Mouse (Mus musculus): Measurements from ENCODE around the gene Tns3. TPM values are rescaled to one million over a fixed set of nuclear protein-coding genes. Genes with fewer than 3 reads are reported as not detected.
A peak's percentile ranks its signal among the peaks of the same experiment; 100 is the strongest.

Tns3 gene
- polyA plus RNA-seq, 1 experiment from 2014 or later, result 11.0 TPM

- WGBS (ENCODE audit: insufficient replicate concordance), result 47% methylated on average over 7 of the region's 7 CpGs
- Histone ChIP-seq H3K4me1 (ENCODE audit: control insufficient read depth, insufficient read depth, low read length) (peaks cover 13% of the 10 kb centered on the region), H3K36me3 (ENCODE audit: control insufficient read depth, insufficient read depth, low read length) (no peaks in the 10 kb centered on the region), H3K27ac (ENCODE audit: low read depth, low read length) (peak overlapping the region; percentile 60; the same call in 1 of the 2 replicates), H3K9me3 (replicated peaks; ENCODE audit: control insufficient read depth, low read length) (no peaks in the 10 kb centered on the region), H3K27me3 (ENCODE audit: control insufficient read depth, insufficient read depth, low read length) (no peaks in the 10 kb centered on the region), H3K9ac (ENCODE audit: low read depth, low read length) (no peak overlapping the region), H3K4me2 (no peak overlapping the region), H3K4me3 (ENCODE audit: low read depth, low read length) (no peak overlapping the region)
- ATAC-seq (replicated peaks; ENCODE audit: insufficient number of reproducible peaks, low FRiP score, low TSS enrichment), result no peak
Observed at GRCm38 (mm10) chr11:8513359-8514253, 150.7 kb downstream of the Tns3 start.

GRCm38 (mm10) chr11:8510294-8510693, 154.0 kb downstream of the Tns3 start:
- Histone ChIP-seq H3K9ac (ENCODE audit: low read depth, low read length) (no peak overlapping the region), H3K4me3 (ENCODE audit: low read depth, low read length) (no peak overlapping the region), H3K4me1 (ENCODE audit: control insufficient read depth, insufficient read depth, low read length) (peaks cover 13% of the 10 kb centered on the region), H3K36me3 (ENCODE audit: control insufficient read depth, insufficient read depth, low read length) (no peaks in the 10 kb centered on the region), H3K27me3 (ENCODE audit: control insufficient read depth, insufficient read depth, low read length) (no peaks in the 10 kb centered on the region), H3K9me3 (replicated peaks; ENCODE audit: control insufficient read depth, low read length) (no peaks in the 10 kb centered on the region), H3K27ac (ENCODE audit: low read depth, low read length) (no peak overlapping the region), H3K4me2 (no peak overlapping the region)
- ATAC-seq (replicated peaks; ENCODE audit: insufficient number of reproducible peaks, low FRiP score, low TSS enrichment), result no peak
- WGBS (ENCODE audit: insufficient replicate concordance), result 84% methylated on average over 2 of the region's 2 CpGs

GRCm38 (mm10) chr11:8509614-8510013, 154.7 kb downstream of the Tns3 start:
- no peak overlapping the region for H3K4me2 ChIP-seq
- H3K27ac ChIP-seq (ENCODE audit: low read depth, low read length), result no peak overlapping the region
- peaks cover 13% of the 10 kb centered on the region for H3K4me1 ChIP-seq (ENCODE audit: control insufficient read depth, insufficient read depth, low read length)
- H3K9ac ChIP-seq (ENCODE audit: low read depth, low read length), result no peak overlapping the region
- 76% methylated on average over 7 of the region's 7 CpGs for WGBS (ENCODE audit: insufficient replicate concordance)
- H3K4me3 ChIP-seq (ENCODE audit: low read depth, low read length), result no peak overlapping the region
- 0 out of 2 replicates have a peak, but pooled peaks have one; percentile 25 for ATAC-seq (replicated peaks; ENCODE audit: insufficient number of reproducible peaks, low FRiP score, low TSS enrichment)
- H3K9me3 ChIP-seq (replicated peaks; ENCODE audit: control insufficient read depth, low read length), result no peaks in the 10 kb centered on the region
- no peaks in the 10 kb centered on the region for H3K27me3 ChIP-seq (ENCODE audit: control insufficient read depth, insufficient read depth, low read length)
- H3K36me3 ChIP-seq (ENCODE audit: control insufficient read depth, insufficient read depth, low read length), result no peaks in the 10 kb centered on the region

GRCm38 (mm10) chr11:8503735-8504134, 160.6 kb downstream of the Tns3 start:
- no peak for ATAC-seq (replicated peaks; ENCODE audit: insufficient number of reproducible peaks, low FRiP score, low TSS enrichment)
- WGBS (ENCODE audit: insufficient replicate concordance), result 32% methylated on average over 11 of the region's 11 CpGs
- Histone ChIP-seq H3K9ac (ENCODE audit: low read depth, low read length) (no peak overlapping the region), H3K4me2 (no peak overlapping the region), H3K36me3 (ENCODE audit: control insufficient read depth, insufficient read depth, low read length) (no peaks in the 10 kb centered on the region), H3K27me3 (ENCODE audit: control insufficient read depth, insufficient read depth, low read length) (no peaks in the 10 kb centered on the region), H3K27ac (ENCODE audit: low read depth, low read length) (no peak overlapping the region), H3K9me3 (replicated peaks; ENCODE audit: control insufficient read depth, low read length) (no peaks in the 10 kb centered on the region), H3K4me3 (ENCODE audit: low read depth, low read length) (no peak overlapping the region), H3K4me1 (ENCODE audit: control insufficient read depth, insufficient read depth, low read length) (peaks cover 24% of the 10 kb centered on the region)

GRCm38 (mm10) chr11:8500855-8501254, 163.5 kb downstream of the Tns3 start:
- no peak overlapping the region for H3K9ac ChIP-seq (ENCODE audit: low read depth, low read length)
- peaks cover 43% of the 10 kb centered on the region for H3K4me1 ChIP-seq (ENCODE audit: control insufficient read depth, insufficient read depth, low read length)
- no peaks in the 10 kb centered on the region for H3K27me3 ChIP-seq (ENCODE audit: control insufficient read depth, insufficient read depth, low read length)
- H3K4me2 ChIP-seq, result peak overlapping the region; percentile 22
- no peak for ATAC-seq (replicated peaks; ENCODE audit: insufficient number of reproducible peaks, low FRiP score, low TSS enrichment)
- no peak overlapping the region for H3K4me3 ChIP-seq (ENCODE audit: low read depth, low read length)
- no peaks in the 10 kb centered on the region for H3K9me3 ChIP-seq (replicated peaks; ENCODE audit: control insufficient read depth, low read length)
- H3K27ac ChIP-seq (ENCODE audit: low read depth, low read length), result peak overlapping the region; percentile 50; the same call in 1 of the 2 replicates
- 32% methylated on average over 6 of the region's 6 CpGs for WGBS (ENCODE audit: insufficient replicate concordance)
- no peaks in the 10 kb centered on the region for H3K36me3 ChIP-seq (ENCODE audit: control insufficient read depth, insufficient read depth, low read length)

- ATAC-seq (replicated peaks; ENCODE audit: insufficient number of reproducible peaks, low FRiP score, low TSS enrichment), result no peak
- 85% methylated on average over 6 of the region's 6 CpGs for WGBS (ENCODE audit: insufficient replicate concordance)
- H3K4me1 ChIP-seq (ENCODE audit: control insufficient read depth, insufficient read depth, low read length), result peaks cover 42% of the 10 kb centered on the region
- H3K4me3 ChIP-seq (ENCODE audit: low read depth, low read length), result no peak overlapping the region
- no peaks in the 10 kb centered on the region for H3K9me3 ChIP-seq (replicated peaks; ENCODE audit: control insufficient read depth, low read length)
- H3K4me2 ChIP-seq, result no peak overlapping the region
- H3K9ac ChIP-seq (ENCODE audit: low read depth, low read length), result no peak overlapping the region
- H3K36me3 ChIP-seq (ENCODE audit: control insufficient read depth, insufficient read depth, low read length), result no peaks in the 10 kb centered on the region
- no peaks in the 10 kb centered on the region for H3K27me3 ChIP-seq (ENCODE audit: control insufficient read depth, insufficient read depth, low read length)
- no peak overlapping the region for H3K27ac ChIP-seq (ENCODE audit: low read depth, low read length)
Observed at GRCm38 (mm10) chr11:8497136-8497535, 167.2 kb downstream of the Tns3 start.

- 52% methylated on average over 5 of the region's 5 CpGs for WGBS (ENCODE audit: insufficient replicate concordance)
- Histone ChIP-seq H3K27me3 (ENCODE audit: control insufficient read depth, insufficient read depth, low read length) (no peaks in the 10 kb centered on the region), H3K4me3 (ENCODE audit: low read depth, low read length) (no peak overlapping the region), H3K9me3 (replicated peaks; ENCODE audit: control insufficient read depth, low read length) (no peaks in the 10 kb centered on the region), H3K36me3 (ENCODE audit: control insufficient read depth, insufficient read depth, low read length) (no peaks in the 10 kb centered on the region), H3K9ac (ENCODE audit: low read depth, low read length) (0 out of 2 replicates have a peak overlapping the region, but pooled peaks have one; percentile 22), H3K4me1 (ENCODE audit: control insufficient read depth, insufficient read depth, low read length) (peaks cover 38% of the 10 kb centered on the region), H3K27ac (ENCODE audit: low read depth, low read length) (no peak overlapping the region), H3K4me2 (no peak overlapping the region; the same call in 1 of the 2 replicates)
- no peak for ATAC-seq (replicated peaks; ENCODE audit: insufficient number of reproducible peaks, low FRiP score, low TSS enrichment)
Observed at GRCm38 (mm10) chr11:8496686-8497085, 167.6 kb downstream of the Tns3 start.

- no peak for ATAC-seq (replicated peaks; ENCODE audit: insufficient number of reproducible peaks, low FRiP score, low TSS enrichment)
- Histone ChIP-seq H3K27me3 (ENCODE audit: control insufficient read depth, insufficient read depth, low read length) (no peaks in the 10 kb centered on the region), H3K9me3 (replicated peaks; ENCODE audit: control insufficient read depth, low read length) (no peaks in the 10 kb centered on the region), H3K9ac (ENCODE audit: low read depth, low read length) (no peak overlapping the region), H3K4me2 (no peak overlapping the region), H3K36me3 (ENCODE audit: control insufficient read depth, insufficient read depth, low read length) (0 out of 2 replicates have a peak, but pooled peaks cover 2% of the 10 kb centered on the region), H3K4me1 (ENCODE audit: control insufficient read depth, insufficient read depth, low read length) (peaks cover 30% of the 10 kb centered on the region), H3K27ac (ENCODE audit: low read depth, low read length) (no peak overlapping the region), H3K4me3 (ENCODE audit: low read depth, low read length) (no peak overlapping the region)
- 85% methylated on average over 7 of the region's 7 CpGs for WGBS (ENCODE audit: insufficient replicate concordance)
Observed at GRCm38 (mm10) chr11:8495801-8496200, 168.5 kb downstream of the Tns3 start.

All from heart, embryonic 11.5 days (tissue).